Comparison of ENCODE assay signal across 12 mouse cellular contexts in genomic region chr13:73490564-73491170, GRCm38 (mm10). TPM values are rescaled to one million over a fixed set of nuclear protein-coding genes. Genes with fewer than 3 reads are reported as not detected.
DNase-seq lines count a peak whose midpoint lies in the region; ATAC-seq lines count a peak whose summit lies in the region.
"Had no signal": no experiment of that assay in that cellular context is flagged by ENCODE, and none has a peak within 500 bp of the region (broad histone marks: within the 10 kb centered on the region; RNA-seq: fewer than 3 reads in every experiment).

No protein-coding gene starts in this region.

- WGBS in forebrain, embryonic 15.5 days, result 62% methylated on average over 8 of the region's 8 CpGs
- 86% methylated on average over 8 of the region's 8 CpGs for WGBS in forebrain, embryonic 11.5 days
- WGBS in liver, embryonic 15.5 days (ENCODE audit: insufficient replicate concordance), result 82% methylated on average over 8 of the region's 8 CpGs

- no peak overlapping the region for H3K9ac ChIP-seq in forebrain, embryonic 15.5 days (replicated peaks)
- H3K9ac ChIP-seq in forebrain, embryonic 11.5 days (ENCODE audit: low read length), result no peak overlapping the region
- no peak overlapping the region for H3K9ac ChIP-seq in liver, embryonic 15.5 days
- H3K9ac ChIP-seq: midbrain, embryonic 12.5 days had no signal

- no peaks in the 10 kb centered on the region for H3K27me3 ChIP-seq in forebrain, embryonic 15.5 days
- H3K27me3 ChIP-seq in forebrain, embryonic 11.5 days (ENCODE audit: control insufficient read depth, insufficient read depth, low read length), result no peaks in the 10 kb centered on the region
- H3K27me3 ChIP-seq in liver, embryonic 15.5 days, result no peaks in the 10 kb centered on the region
- H3K27me3 ChIP-seq: midbrain, embryonic 12.5 days had no signal

- H3K27ac ChIP-seq in forebrain, embryonic 15.5 days (replicated peaks), result peak overlapping the region; percentile 40; the same call in 1 of the 2 replicates
- H3K27ac ChIP-seq in forebrain, embryonic 11.5 days (ENCODE audit: low read depth, low read length), result no peak overlapping the region
- peak overlapping the region; percentile 34; the same call in 1 of the 2 replicates for H3K27ac ChIP-seq in liver, embryonic 15.5 days (replicated peaks)
- H3K27ac ChIP-seq: midbrain, embryonic 12.5 days had no signal

- no peak for DNase-seq in forebrain, embryonic 11.5 days (ENCODE audit: low spot score)
- peak; percentile 61 for DNase-seq in lung, postnatal 36 days
- DNase-seq in lung, postnatal 25 days (ENCODE audit: low spot score), result no peak
- peak; percentile 71 for DNase-seq in cerebellum, adult 11 months
- no peak for DNase-seq in adrenal gland, adult 8-10 months
- no peak for DNase-seq in heart, postnatal 36 days
- DNase-seq: kidney, adult 2 months had no signal

- no peaks in the 10 kb centered on the region; the same call in 1 of the 2 replicates for H3K4me1 ChIP-seq in forebrain, embryonic 15.5 days
- no peaks in the 10 kb centered on the region for H3K4me1 ChIP-seq in forebrain, embryonic 11.5 days (replicated peaks; ENCODE audit: control insufficient read depth, insufficient read depth, low read length)
- peaks cover 95% of the 10 kb centered on the region for H3K4me1 ChIP-seq in liver, embryonic 15.5 days (replicated peaks)
- H3K4me1 ChIP-seq: midbrain, embryonic 12.5 days had no signal

- peaks cover 59% of the 10 kb centered on the region for H3K36me3 ChIP-seq in forebrain, embryonic 15.5 days
- H3K36me3 ChIP-seq in forebrain, embryonic 11.5 days (ENCODE audit: control insufficient read depth, insufficient read depth, low read length), result peaks cover 3% of the 10 kb centered on the region; the same call in 1 of the 2 replicates
- peaks cover 100% of the 10 kb centered on the region for H3K36me3 ChIP-seq in liver, embryonic 15.5 days (replicated peaks)

- no peak overlapping the region for H3K4me2 ChIP-seq in forebrain, embryonic 15.5 days (replicated peaks)
- no peak overlapping the region for H3K4me2 ChIP-seq in forebrain, embryonic 11.5 days (ENCODE audit: low read depth, low read length, severe bottlenecking)
- no peak overlapping the region for H3K4me2 ChIP-seq in liver, embryonic 15.5 days
- H3K4me2 ChIP-seq: heart, embryonic 11.5 days; midbrain, embryonic 12.5 days had no signal

- no peak overlapping the region for H3K4me3 ChIP-seq in forebrain, embryonic 15.5 days
- no peak overlapping the region for H3K4me3 ChIP-seq in forebrain, embryonic 11.5 days (ENCODE audit: low read depth, low read length)
- no peak overlapping the region for H3K4me3 ChIP-seq in liver, embryonic 15.5 days (replicated peaks)
- H3K4me3 ChIP-seq: midbrain, embryonic 12.5 days had no signal

- ATAC-seq in forebrain, embryonic 15.5 days (replicated peaks), result peak; percentile 60
- ATAC-seq in forebrain, embryonic 11.5 days (replicated peaks; ENCODE audit: low FRiP score), result no peak
- ATAC-seq in liver, embryonic 15.5 days (ENCODE audit: insufficient read depth), result no peak

- intact Hi-C loops in heart, postnatal 36 days (cut with DNase I), result no loop called here

- no peaks in the 10 kb centered on the region; the same call in 1 of the 2 replicates for H3K9me3 ChIP-seq in forebrain, embryonic 15.5 days
- no peaks in the 10 kb centered on the region for H3K9me3 ChIP-seq in forebrain, embryonic 11.5 days (ENCODE audit: control insufficient read depth, low read length)
- no peaks in the 10 kb centered on the region for H3K9me3 ChIP-seq in liver, embryonic 15.5 days (replicated peaks)
- H3K9me3 ChIP-seq: midbrain, embryonic 12.5 days had no signal

RNA-seq across cellular contexts. Expression of gene Lpcat1, which starts 23.7 kb away (rescaled TPM):
- polyA plus RNA-seq in forebrain, embryonic 15.5 days (2015; fragmentation: Nextera tagmentation; extraction: Ambion mirVana), result 61.4 and 62.1 TPM in 2 replicates
- polyA plus RNA-seq in forebrain, embryonic 11.5 days (2014; fragmentation: Nextera tagmentation; extraction: Ambion mirVana), result 64.3 and 68.0 TPM in 2 replicates
- 73.8 and 78.2 TPM in 2 replicates for polyA plus RNA-seq in liver, embryonic 15.5 days (2015; fragmentation: Nextera tagmentation; extraction: Ambion mirVana)
- 10 to 100 TPM; 16.2 to 26.5 (median 20.5) TPM for total RNA-seq in adrenal gland, adult 8-10 months (2022)
- 1 to 10 TPM; 7.0 to 9.4 TPM for total RNA-seq in heart, postnatal 36 days (2021)

RNA-seq across cellular contexts. Expression of gene Slc6a3, which starts 45.9 kb away (rescaled TPM):
- 0.06 TPM in 2 replicates for polyA plus RNA-seq in forebrain, embryonic 15.5 days (2015; fragmentation: Nextera tagmentation; extraction: Ambion mirVana)
- 0.08 and 0.75 TPM in 2 replicates for polyA plus RNA-seq in forebrain, embryonic 11.5 days (2014; fragmentation: Nextera tagmentation; extraction: Ambion mirVana)
- polyA plus RNA-seq in liver, embryonic 15.5 days (2015; fragmentation: Nextera tagmentation; extraction: Ambion mirVana), result 0.70 and 0.75 TPM in 2 replicates
- under 1 TPM in 1 of 4 experiments, not detected in 3; 0.15 TPM for total RNA-seq in adrenal gland, adult 8-10 months (2022)
- not detected for total RNA-seq in heart, postnatal 36 days (2021)
- total RNA-seq: liver, adult 2 months had no signal
- polyA plus RNA-seq: heart, embryonic 11.5 days; liver, adult 2 months had no signal

Comparison
In these comparisons a context has a peak if more than half of its experiments do, and no peak if none do; other contexts are left out.
1. DNase-seq: peak in lung, postnatal 36 days (single experiment) and cerebellum, adult 11 months (single experiment); none in forebrain, embryonic 11.5 days (single experiment), lung, postnatal 25 days (single experiment), adrenal gland, adult 8-10 months (single experiment) and heart, postnatal 36 days (0 of 2).